Mouse (Mus musculus) CH12.LX (cell line): Measurements from ENCODE around the gene Kitl. TPM values are rescaled to one million over a fixed set of nuclear protein-coding genes. Genes with fewer than 3 reads are reported as not detected.

Source experiments
- DNase-seq: peaks from one replicate; pipeline ENCODE4 v3.0.0-alpha.2; 2013; ENCODE audit errors: extremely low read depth
- H3K27ac ChIP-seq: 2 replicates; pipeline ENCODE4 v1.5.1; 2012; ENCODE audit warnings: low read depth, mild to moderate bottlenecking, control low read depth, moderate library complexity; ENCODE audit not compliant: insufficient read depth
- H3K27me3 ChIP-seq: replicated peaks from 2 replicates; pipeline ENCODE3; 2012; ENCODE audit warnings: inconsistent platforms
- H3K36me3 ChIP-seq, 2 experiments: replicated peaks in 1 of 2; 2 replicates each; pipeline versions ENCODE3 to v1.6.1; 2012; ENCODE audit warnings: inconsistent platforms in 1 of 2, low read length in 1 of 2, mild to moderate bottlenecking in 1 of 2, mixed read lengths in 1 of 2, moderate library complexity in 1 of 2; ENCODE audit not compliant: control insufficient read depth in 1 of 2, insufficient read depth in 1 of 2
- H3K4me1 ChIP-seq, 2 experiments: 2 replicates each; pipeline ENCODE4 v1.6.1; 2012; ENCODE audit warnings: inconsistent platforms in 1 of 2, moderate library complexity in 1 of 2; ENCODE audit not compliant: insufficient read depth in 2 of 2, control insufficient read depth in 1 of 2
- H3K4me2 ChIP-seq: 2 replicates; pipeline ENCODE4 v1.6.1; 2012; ENCODE audit warnings: low read depth, mild to moderate bottlenecking, control low read depth; ENCODE audit not compliant: poor library complexity, insufficient read depth, severe bottlenecking
- H3K4me3 ChIP-seq, 3 experiments: fragments of 150-350 bp in 1 of 3; sonication (generic) in 1 of 3; replicated peaks in 1 of 3; 2 replicates each; pipeline versions ENCODE3 to v1.5.1; 2011 to 2012; ENCODE audit warnings: low read depth in 2 of 3, low read length in 2 of 3, mild to moderate bottlenecking in 2 of 3, moderate library complexity in 2 of 3, control low read depth in 1 of 3, improper control_type of control experiment in 1 of 3, inconsistent platforms in 1 of 3, mixed read lengths in 1 of 3; ENCODE audit not compliant: poor library complexity in 1 of 3
- H3K79me2 ChIP-seq: replicated peaks from 2 replicates; pipeline ENCODE4 v1.6.1; 2012; ENCODE audit warnings: mild to moderate bottlenecking, moderate library complexity; ENCODE audit not compliant: control insufficient read depth, poor library complexity, insufficient read depth, severe bottlenecking; ENCODE audit errors: extremely low read depth
- H3K9ac ChIP-seq: 2 replicates; pipeline ENCODE4 v1.6.1; 2012; ENCODE audit warnings: low read depth, mild to moderate bottlenecking, control low read depth, moderate library complexity; ENCODE audit not compliant: insufficient read depth
- H3K9me3 ChIP-seq: replicated peaks from 2 replicates; pipeline ENCODE3; 2012; ENCODE audit warnings: low read length, inconsistent platforms, mixed read lengths
- BHLHE40 ChIP-seq: IDR thresholded peaks from 2 replicates; pipeline ENCODE4 v1.6.1; 2011; ENCODE audit warnings: mild to moderate bottlenecking, low read depth, low read length, improper control_type of control experiment
- CHD1 ChIP-seq: IDR thresholded peaks from 2 replicates; pipeline ENCODE4 v1.6.1; 2012; ENCODE audit warnings: low read depth, low read length, improper control_type of control experiment, inconsistent platforms
- CTCF ChIP-seq, 2 experiments: IDR thresholded peaks in 1 of 2; conservative IDR thresholded peaks in 1 of 2; 2 replicates each; pipeline ENCODE4 v1.5.1; 2011 to 2012; ENCODE audit warnings: low read depth in 2 of 2, low read length in 2 of 2, improper control_type of control experiment in 1 of 2, inconsistent platforms in 1 of 2, mild to moderate bottlenecking in 1 of 2, moderate library complexity in 1 of 2
- E2F4 ChIP-seq: IDR thresholded peaks from 2 replicates; pipeline ENCODE4 v1.6.1; 2011; ENCODE audit warnings: low read depth, low read length, improper control_type of control experiment; ENCODE audit not compliant: insufficient replicate concordance
- ELF1 ChIP-seq: IDR thresholded peaks from 2 replicates; pipeline ENCODE4 v1.6.1; 2014; ENCODE audit warnings: low read depth, mild to moderate bottlenecking, inconsistent platforms, low read length, improper control_type of control experiment
- EP300 ChIP-seq: IDR thresholded peaks from 2 replicates; pipeline ENCODE4 v1.6.1; 2011; ENCODE audit warnings: low read length, improper control_type of control experiment
- ETS1 ChIP-seq: conservative IDR thresholded peaks from 2 replicates; pipeline ENCODE4 v1.6.1; 2012; ENCODE audit warnings: low read depth, mild to moderate bottlenecking, inconsistent platforms, low read length, improper control_type of control experiment, moderate library complexity
- IRF4 ChIP-seq: IDR thresholded peaks from 2 replicates; pipeline ENCODE4 v1.6.1; 2014; ENCODE audit warnings: low read depth, mild to moderate bottlenecking, inconsistent platforms, low read length, improper control_type of control experiment
- KAT2A ChIP-seq: IDR thresholded peaks from 2 replicates; pipeline ENCODE4 v1.6.1; 2012; ENCODE audit warnings: low read length, improper control_type of control experiment, inconsistent platforms; ENCODE audit not compliant: insufficient replicate concordance
- MAFK ChIP-seq: IDR thresholded peaks from 2 replicates; pipeline ENCODE4 v1.6.1; 2011; ENCODE audit warnings: low read length, improper control_type of control experiment; ENCODE audit not compliant: insufficient replicate concordance
- MXI1 ChIP-seq: IDR thresholded peaks from 2 replicates; pipeline ENCODE4 v1.6.1; 2011; ENCODE audit warnings: mild to moderate bottlenecking, low read depth, low read length, improper control_type of control experiment
- MYC ChIP-seq: IDR thresholded peaks from 2 replicates; pipeline ENCODE4 v1.6.1; 2011; ENCODE audit warnings: low read depth, mild to moderate bottlenecking, improper control_type of control experiment, low read length
- NELFE ChIP-seq: IDR thresholded peaks from 2 replicates; pipeline ENCODE4 v1.6.1; 2011; ENCODE audit warnings: low read depth, low read length, improper control_type of control experiment
- POLR2A ChIP-seq: IDR thresholded peaks from 2 replicates; pipeline ENCODE4 v1.6.1; 2011; ENCODE audit warnings: low read depth, mild to moderate bottlenecking, improper control_type of control experiment, low read length
- RAD21 ChIP-seq: IDR thresholded peaks from 2 replicates; pipeline ENCODE4 v1.6.1; 2011; ENCODE audit warnings: low read depth, mild to moderate bottlenecking, low read length, improper control_type of control experiment, moderate library complexity
- SIN3A ChIP-seq: IDR thresholded peaks from 2 replicates; pipeline ENCODE4 v1.6.1; 2012; ENCODE audit warnings: low read length, improper control_type of control experiment, inconsistent platforms
- SMC3 ChIP-seq: IDR thresholded peaks from 2 replicates; pipeline ENCODE4 v1.6.1; 2011; ENCODE audit warnings: low read depth, low read length, improper control_type of control experiment
- TBP ChIP-seq: conservative IDR thresholded peaks from 2 replicates; pipeline ENCODE4 v1.6.1; 2011; ENCODE audit warnings: low read depth, low read length, improper control_type of control experiment
- UBTF ChIP-seq: IDR thresholded peaks from 2 replicates; pipeline ENCODE4 v1.6.1; 2012; ENCODE audit warnings: low read depth, mild to moderate bottlenecking, inconsistent platforms, low read length, improper control_type of control experiment, moderate library complexity
- ZC3H11A ChIP-seq: IDR thresholded peaks from 2 replicates; pipeline ENCODE4 v1.6.1; 2012; ENCODE audit warnings: low read depth, mild to moderate bottlenecking, inconsistent platforms, low read length, improper control_type of control experiment
- ZKSCAN1 ChIP-seq: IDR thresholded peaks from 2 replicates; pipeline ENCODE4 v1.6.1; 2012; ENCODE audit warnings: low read depth, inconsistent platforms, low read length, improper control_type of control experiment, borderline replicate concordance
- ZMIZ1 ChIP-seq: IDR thresholded peaks from 2 replicates; pipeline ENCODE4 v1.6.1; 2012; ENCODE audit warnings: low read depth, mild to moderate bottlenecking, inconsistent platforms, low read length, improper control_type of control experiment
- dilution Hi-C: fragments of 300-500 bp; cut with MboI; formaldehyde crosslinking; loops from 2 replicates; pipeline ENCODE4 v1.14.3; 2020; ENCODE audit warnings: low sequenced_read_pairs; ENCODE audit not compliant: extremely low pct_unique_long_range_greater_than_20kb, extremely low pct_ligation_motif_present
- in situ Hi-C: fragments of 300-500 bp; cut with MboI; formaldehyde crosslinking; loops from 3 replicates; pipeline ENCODE4 v1.14.3; 2019; ENCODE audit warnings: low sequenced_read_pairs, low pct_ligation_motif_present, low pct_unique_long_range_greater_than_20kb, mixed read lengths
- polyA plus RNA-seq: library from polyadenylated mRNA; unstranded; fragments of >175 nt; gene quantifications from 2 replicates; pipeline ENCODE4 v1.2.1, GENCODE M21; 2012; ENCODE audit warnings: low read depth; ENCODE audit not compliant: insufficient read length
- total RNA-seq, 2 experiments: library from RNA; depleted of rRNA; stranded (reverse); fragments of 300-350 nt in 1 of 2; fragments of >200 nt in 1 of 2; gene quantifications; 2 replicates each; pipeline ENCODE4 v1.2.3; 2012 to 2014

Gene Kitl
- total and polyA plus RNA-seq, 3 experiments: not detected

DNA sequence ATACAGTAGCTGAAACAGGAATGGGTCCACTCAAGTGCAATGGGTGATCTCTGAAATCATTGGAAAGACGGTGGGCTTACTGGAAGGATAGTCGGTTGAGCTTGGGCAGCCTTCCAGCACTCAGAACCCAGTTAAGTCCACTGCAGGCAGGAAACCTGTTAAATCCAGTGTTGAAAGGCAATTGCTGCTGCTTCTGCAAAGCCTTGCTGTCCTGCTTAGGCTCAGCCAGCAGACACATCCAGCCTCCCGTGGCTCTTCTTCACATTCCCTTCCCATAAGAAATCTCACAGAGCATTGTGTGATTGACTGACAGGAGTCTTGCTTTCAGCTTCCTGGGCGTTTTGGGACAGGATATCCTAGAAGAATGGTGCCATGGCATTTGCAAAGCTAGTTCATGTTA lies 20.6 kb downstream of the Kitl start:
- no peak overlapping the region for H3K27ac ChIP-seq
- H3K79me2 ChIP-seq: no peaks in the 10 kb centered on the region
- no peak overlapping the region for H3K9ac ChIP-seq
- TF ChIP-seq SMC3 (no peak), ZC3H11A (no peak), KAT2A (no peak), NELFE (no peak), MAFK (no peak), E2F4 (no peak), POLR2A (no peak), ETS1 (no peak), ELF1 (no peak), MXI1 (no peak), UBTF (no peak), IRF4 (no peak), ZKSCAN1 (no peak)
- dilution Hi-C loops: no loop called here
- H3K4me3 ChIP-seq: no peak overlapping the region
- DNase-seq: no peak
- in situ Hi-C loops: no loop called here
- H3K4me2 ChIP-seq: no peak overlapping the region
- no peaks in the 10 kb centered on the region for H3K36me3 ChIP-seq
- no peaks in the 10 kb centered on the region for H3K4me1 ChIP-seq
- H3K27me3 ChIP-seq: no peaks in the 10 kb centered on the region
- peaks cover 64% of the 10 kb centered on the region for H3K9me3 ChIP-seq

GRCm38 (mm10) chr10:100038342-100038898 lies 23.0 kb downstream of the Kitl start:
- no peak overlapping the region for H3K27ac ChIP-seq
- in situ Hi-C loops (no loop called here), dilution Hi-C loops (no loop called here)
- no peaks in the 10 kb centered on the region for H3K4me1 ChIP-seq
- no peak for DNase-seq
- H3K36me3 ChIP-seq: no peaks in the 10 kb centered on the region
- H3K9me3 ChIP-seq: peaks cover 58% of the 10 kb centered on the region
- no peak overlapping the region for H3K4me2 ChIP-seq
- TF ChIP-seq BHLHE40 (no peak), UBTF (no peak), ZC3H11A (no peak), CTCF (conservative IDR thresholded peaks at IDR 0.05 in 1 of 2, IDR thresholded peaks at IDR 0.05 in 1 of 2; ENCODE audit: low read depth in 2 of 2, low read length in 2 of 2) (no peak), TBP (no peak), IRF4 (no peak), ZMIZ1 (no peak), RAD21 (no peak), MXI1 (no peak), NELFE (no peak), SIN3A (no peak), EP300 (no peak), CHD1 (no peak), MAFK (no peak), MYC (no peak)
- no peaks in the 10 kb centered on the region for H3K27me3 ChIP-seq
- H3K9ac ChIP-seq: no peak overlapping the region
- H3K4me3 ChIP-seq: no peak overlapping the region
- no peaks in the 10 kb centered on the region for H3K79me2 ChIP-seq
